Mouse (Mus musculus) myocyte (in vitro differentiated cells): ENCODE measurements at regions not wholly inside any gene's neighbourhood (a gene's known extent, or its start where the extent isn't known, plus 50 kb on each side); places are given as distances from the start of the nearest gene placed in this dataset.

Source experiments
- MYOG ChIP-seq, 3 experiments: IDR thresholded peaks; one replicate each; pipeline ENCODE4 v1.6.1; 2011; ENCODE audit warnings: control low read depth in 2 of 3, low read depth in 2 of 3, mild to moderate bottlenecking in 2 of 3; ENCODE audit not compliant: insufficient read length in 2 of 3, control insufficient read depth in 1 of 3, insufficient read depth in 1 of 3
- POLR2A ChIP-seq: IDR thresholded peaks from one replicate; pipeline ENCODE4 v1.6.1; 2011; ENCODE audit warnings: low read depth, mild to moderate bottlenecking, control low read depth, moderate library complexity; ENCODE audit not compliant: insufficient read length
- TCF3 ChIP-seq: IDR thresholded peaks from one replicate; pipeline ENCODE4 v1.6.1; 2011; ENCODE audit warnings: low read depth, control low read depth; ENCODE audit not compliant: insufficient read length
- USF1 ChIP-seq: IDR thresholded peaks from one replicate; pipeline ENCODE4 v1.6.1; 2011; ENCODE audit warnings: low read depth, mild to moderate bottlenecking, control low read depth, moderate library complexity

GRCm38 (mm10) chr11:65629320-65629719 lies 158.8 kb downstream of the Map2k4 start:
- no peak for TF ChIP-seq POLR2A
- no peak for TF ChIP-seq TCF3
- TF ChIP-seq USF1: no peak
- TF ChIP-seq MYOG (IDR thresholded peaks at IDR 0.05; ENCODE audit: control insufficient read depth in 1 of 3, insufficient read depth in 1 of 3, insufficient read length in 2 of 3, low read depth in 2 of 3): no peak
